Mouse (Mus musculus) heart, postnatal 0 days (tissue): ENCODE data around the gene 9430015G10Rik. TPM values are rescaled to one million over a fixed set of nuclear protein-coding genes. Genes with fewer than 3 reads are reported as not detected.

Experiments
- ATAC-seq: fragments of 200-750 bp; cut with Nextera tagmentation; 2 replicates; pipeline ENCODE4 v1.8.0; 2017; ENCODE audit warnings: low read depth, moderate number of reproducible peaks, moderate library complexity; ENCODE audit not compliant: insufficient read depth
- DNase-seq: peaks from one replicate; pipeline ENCODE4 v3.0.0-alpha.2; 2016; ENCODE audit warnings: low spot score
- H3K27ac ChIP-seq: fragments of 300-500 bp; sonication (generic); 2 replicates; pipeline ENCODE4 v1.5.1; 2014; ENCODE audit warnings: low read depth, mild to moderate bottlenecking
- H3K27me3 ChIP-seq: fragments of 300-500 bp; sonication (generic); 2 replicates; pipeline ENCODE4 v1.6.1; 2014; ENCODE audit warnings: low read length, mixed read lengths; ENCODE audit not compliant: control insufficient read depth, insufficient read depth
- H3K36me3 ChIP-seq: fragments of 300-500 bp; sonication (generic); replicated peaks from 2 replicates; pipeline ENCODE4 v1.6.1; 2014; ENCODE audit warnings: low read length, mixed read lengths; ENCODE audit not compliant: control insufficient read depth, insufficient read depth
- H3K4me1 ChIP-seq: fragments of 300-500 bp; sonication (generic); 2 replicates; pipeline ENCODE4 v1.6.1; 2014; ENCODE audit warnings: antibody characterized with exemption; ENCODE audit not compliant: control insufficient read depth, insufficient read depth
- H3K4me2 ChIP-seq: fragments of 300-500 bp; sonication (generic); 2 replicates; pipeline ENCODE4 v1.6.1; 2014; ENCODE audit warnings: low read depth, mild to moderate bottlenecking, low read length, moderate library complexity
- H3K4me3 ChIP-seq: fragments of 300-500 bp; sonication (generic); 2 replicates; pipeline ENCODE4 v1.5.1; 2014; ENCODE audit warnings: low read depth, low read length
- H3K9ac ChIP-seq: fragments of 300-500 bp; sonication (generic); replicated peaks from 2 replicates; pipeline ENCODE4 v1.6.1; 2014; ENCODE audit warnings: low read depth, low read length, mixed read lengths
- H3K9me3 ChIP-seq: fragments of 300-500 bp; sonication (generic); replicated peaks from 2 replicates; pipeline ENCODE4 v1.6.1; 2016; ENCODE audit warnings: low read length; ENCODE audit not compliant: control insufficient read depth
- CTCF ChIP-seq: IDR thresholded peaks from 2 replicates; pipeline ENCODE4 v1.5.1; 2016; ENCODE audit warnings: antibody characterized with exemption, control low read depth, low read depth
- EP300 ChIP-seq: IDR thresholded peaks from 2 replicates; pipeline ENCODE4 v1.6.1; 2016; ENCODE audit warnings: antibody characterized with exemption, low read depth
- WGBS: fragments of 180-500 bp; shearing (Covaris S2); extraction: QIAGEN DNeasy Blood & Tissue Kit; methylation state at CpG from one replicate; pipeline ENCODE4 v1.1.7; 2014; 5-methylcytosine and 5-hydroxymethylcytosine counted together
- polyA plus RNA-seq: library from polyadenylated mRNA; unstranded; fragments of >200 nt; fragmentation: Nextera tagmentation; extraction: Ambion mirVana; gene quantifications from 2 replicates; pipeline ENCODE4 v1.2.1, GENCODE M21; 2015
- total RNA-seq: library from RNA; depleted of rRNA; stranded (reverse); fragments of >200 nt; gene quantifications from 2 replicates; pipeline ENCODE4 v1.2.3, GENCODE M21; 2014; ENCODE audit warnings: low replicate concordance; rRNA removed

The 9430015G10Rik gene
- total and polyA plus RNA-seq, 2 experiments from 2014 or later, result 3.8 to 6.7 TPM

GRCm38 (mm10) chr4:156154771-156155170 is 45.0 kb downstream of the 9430015G10Rik start:
- no peaks in the 10 kb centered on the region for H3K9me3 ChIP-seq
- ATAC-seq (no peak), DNase-seq (no peak)
- 89% methylated on average over 3 of the region's 3 CpGs for WGBS
- TF ChIP-seq CTCF (no peak), EP300 (no peak)
- no peaks in the 10 kb centered on the region for H3K4me1 ChIP-seq
- no peak overlapping the region for H3K9ac ChIP-seq
- no peak overlapping the region for H3K27ac ChIP-seq
- H3K4me2 ChIP-seq, result no peak overlapping the region
- H3K36me3 ChIP-seq, result no peaks in the 10 kb centered on the region
- no peak overlapping the region for H3K4me3 ChIP-seq
- H3K27me3 ChIP-seq, result no peaks in the 10 kb centered on the region

GRCm38 (mm10) chr4:156166477-156166876 is 56.7 kb downstream of the 9430015G10Rik start:
- H3K4me3 ChIP-seq, result no peak overlapping the region
- peaks cover 91% of the 10 kb centered on the region for H3K36me3 ChIP-seq
- DNase-seq, result no peak
- ATAC-seq, result no peak
- no peak overlapping the region for H3K9ac ChIP-seq
- H3K27ac ChIP-seq, result no peak overlapping the region
- TF ChIP-seq EP300, result no peak
- peak; percentile 13 for TF ChIP-seq CTCF
- WGBS, result 82% methylated on average over 9 of the region's 9 CpGs
- H3K4me1 ChIP-seq, result no peaks in the 10 kb centered on the region
- no peaks in the 10 kb centered on the region for H3K27me3 ChIP-seq
- H3K9me3 ChIP-seq, result peaks cover 11% of the 10 kb centered on the region; the same call in 1 of the 2 replicates
- H3K4me2 ChIP-seq, result no peak overlapping the region

GRCm38 (mm10) chr4:156168611-156169010 is 58.8 kb downstream of the 9430015G10Rik start:
- ATAC-seq, result no peak
- TF ChIP-seq EP300 (no peak), CTCF (no peak)
- H3K36me3 ChIP-seq, result peaks cover 99% of the 10 kb centered on the region
- no peaks in the 10 kb centered on the region for H3K27me3 ChIP-seq
- no peak overlapping the region for H3K9ac ChIP-seq
- H3K4me3 ChIP-seq, result no peak overlapping the region
- no peak overlapping the region for H3K4me2 ChIP-seq
- no peak for DNase-seq
- WGBS, result 91% methylated on average over 8 of the region's 8 CpGs
- H3K4me1 ChIP-seq, result no peaks in the 10 kb centered on the region
- no peak overlapping the region for H3K27ac ChIP-seq
- H3K9me3 ChIP-seq, result no peaks in the 10 kb centered on the region

GRCm38 (mm10) chr4:156169129-156169528 is 59.3 kb downstream of the 9430015G10Rik start:
- Histone ChIP-seq H3K4me3 (no peak overlapping the region), H3K36me3 (peaks cover 99% of the 10 kb centered on the region), H3K4me2 (no peak overlapping the region), H3K9me3 (no peaks in the 10 kb centered on the region), H3K9ac (no peak overlapping the region), H3K4me1 (no peaks in the 10 kb centered on the region), H3K27ac (no peak overlapping the region), H3K27me3 (no peaks in the 10 kb centered on the region)
- DNase-seq, result no peak
- WGBS, result 91% methylated on average over 10 of the region's 10 CpGs
- no peak for TF ChIP-seq CTCF
- no peak for TF ChIP-seq EP300
- ATAC-seq, result no peak

GRCm38 (mm10) chr4:156171828-156172227 is 62.0 kb downstream of the 9430015G10Rik start:
- no peak overlapping the region for H3K9ac ChIP-seq
- no peak for TF ChIP-seq CTCF
- no peak for TF ChIP-seq EP300

More at GRCm38 (mm10) chr4:156171828-156172227, 62.0 kb downstream of the 9430015G10Rik start:
- Histone ChIP-seq H3K27ac (no peak overlapping the region), H3K4me3 (no peak overlapping the region), H3K27me3 (no peaks in the 10 kb centered on the region), H3K4me2 (no peak overlapping the region), H3K9me3 (no peaks in the 10 kb centered on the region), H3K4me1 (no peaks in the 10 kb centered on the region), H3K36me3 (peaks cover 99% of the 10 kb centered on the region)
- 83% methylated on average over 11 of the region's 11 CpGs for WGBS
- ATAC-seq (peak; percentile 52), DNase-seq (no peak)

Other genes with a start within 250 kb of the 9430015G10Rik start
- gene Tas1r3, start 246.6 kb upstream of the 9430015G10Rik start, total RNA-seq, result 0.11 and 0.19 TPM in 2 replicates
- gene Tas1r3, start 246.6 kb upstream of the 9430015G10Rik start, polyA plus RNA-seq, result 0.04 and 0.05 TPM in 2 replicates
- gene Cptp, start 240.5 kb upstream of the 9430015G10Rik start, total RNA-seq, result 9.8 and 11.8 TPM in 2 replicates
- gene Cptp, start 240.5 kb upstream of the 9430015G10Rik start, polyA plus RNA-seq, result 7.0 and 7.2 TPM in 2 replicates
- 19.0 and 25.1 TPM in 2 replicates for gene Ints11, start 240.4 kb upstream of the 9430015G10Rik start, total RNA-seq
- gene Ints11, start 240.4 kb upstream of the 9430015G10Rik start, polyA plus RNA-seq, result 20.0 and 21.6 TPM in 2 replicates
- 31.3 and 33.9 TPM in 2 replicates for gene Pusl1, start 218.2 kb upstream of the 9430015G10Rik start, total RNA-seq
- gene Pusl1, start 218.2 kb upstream of the 9430015G10Rik start, polyA plus RNA-seq, result 20.1 and 22.3 TPM in 2 replicates
- gene Acap3, start 218.2 kb upstream of the 9430015G10Rik start, total RNA-seq, result 16.3 and 31.2 TPM in 2 replicates
- 5.8 and 6.4 TPM in 2 replicates for gene Acap3, start 218.2 kb upstream of the 9430015G10Rik start, polyA plus RNA-seq
- 46.4 and 46.8 TPM in 2 replicates for gene Ube2j2, start 166.2 kb upstream of the 9430015G10Rik start, total RNA-seq
- gene Ube2j2, start 166.2 kb upstream of the 9430015G10Rik start, polyA plus RNA-seq, result 63.3 and 66.9 TPM in 2 replicates
- gene C1qtnf12, start 147.7 kb upstream of the 9430015G10Rik start, total RNA-seq, result 42.5 and 51.4 TPM in 2 replicates
- gene C1qtnf12, start 147.7 kb upstream of the 9430015G10Rik start, polyA plus RNA-seq, result 20.5 and 20.8 TPM in 2 replicates
- 3.9 and 11.2 TPM in 2 replicates for gene B3galt6, start 117.3 kb upstream of the 9430015G10Rik start, total RNA-seq
- 5.0 and 5.7 TPM in 2 replicates for gene B3galt6, start 117.3 kb upstream of the 9430015G10Rik start, polyA plus RNA-seq
- gene Sdf4, start 117.1 kb upstream of the 9430015G10Rik start, total RNA-seq, result 88.4 and 114 TPM in 2 replicates
- gene Sdf4, start 117.1 kb upstream of the 9430015G10Rik start, polyA plus RNA-seq, result 102 and 105 TPM in 2 replicates
- not detected in 2 replicates for gene Tnfrsf4, start 96.1 kb upstream of the 9430015G10Rik start, total RNA-seq
- 0.26 and 0.31 TPM in 2 replicates for gene Tnfrsf4, start 96.1 kb upstream of the 9430015G10Rik start, polyA plus RNA-seq
- gene Tnfrsf18, start 83.8 kb upstream of the 9430015G10Rik start, total RNA-seq, result 2.2 TPM in 1 of 2 replicates, not detected in the other
- 0.88 and 1.00 TPM in 2 replicates for gene Tnfrsf18, start 83.8 kb upstream of the 9430015G10Rik start, polyA plus RNA-seq
- gene Ttll10, start 50.6 kb upstream of the 9430015G10Rik start, total RNA-seq, result not detected in 2 replicates
- gene Ttll10, start 50.6 kb upstream of the 9430015G10Rik start, polyA plus RNA-seq, result 0.08 TPM in 1 of 2 replicates, not detected in the other
- not detected in 2 replicates for gene Rnf223, start 20.5 kb downstream of the 9430015G10Rik start, total RNA-seq
- gene Rnf223, start 20.5 kb downstream of the 9430015G10Rik start, polyA plus RNA-seq, result not detected in 2 replicates
- 94.4 and 109 TPM in 2 replicates for gene Agrn, start 87.5 kb downstream of the 9430015G10Rik start, total RNA-seq
- 18.5 and 20.1 TPM in 2 replicates for gene Agrn, start 87.5 kb downstream of the 9430015G10Rik start, polyA plus RNA-seq
- gene Isg15, start 90.8 kb downstream of the 9430015G10Rik start, total RNA-seq, result 7.5 and 19.9 TPM in 2 replicates
- gene Isg15, start 90.8 kb downstream of the 9430015G10Rik start, polyA plus RNA-seq, result 4.5 and 7.0 TPM in 2 replicates
- 5.9 and 6.0 TPM in 2 replicates for gene AW011738, start 93.3 kb downstream of the 9430015G10Rik start, total RNA-seq
- gene AW011738, start 93.3 kb downstream of the 9430015G10Rik start, polyA plus RNA-seq, result 3.2 and 3.4 TPM in 2 replicates
- gene Perm1, start 105.9 kb downstream of the 9430015G10Rik start, total RNA-seq, result 57.5 and 68.3 TPM in 2 replicates
- 35.9 and 42.9 TPM in 2 replicates for gene Perm1, start 105.9 kb downstream of the 9430015G10Rik start, polyA plus RNA-seq
- 15.3 and 21.9 TPM in 2 replicates for gene Plekhn1, start 124.9 kb downstream of the 9430015G10Rik start, total RNA-seq
- 5.9 and 6.0 TPM in 2 replicates for gene Plekhn1, start 124.9 kb downstream of the 9430015G10Rik start, polyA plus RNA-seq
- 34.5 and 46.4 TPM in 2 replicates for gene Noc2l, start 126.0 kb downstream of the 9430015G10Rik start, total RNA-seq
- 15.8 and 17.2 TPM in 2 replicates for gene Noc2l, start 126.0 kb downstream of the 9430015G10Rik start, polyA plus RNA-seq
- 0.95 TPM in 1 of 2 replicates, not detected in the other for gene Samd11, start 145.7 kb downstream of the 9430015G10Rik start, total RNA-seq
- gene Samd11, start 145.7 kb downstream of the 9430015G10Rik start, polyA plus RNA-seq, result 0.16 and 0.19 TPM in 2 replicates
- gene Vmn2r-ps159, start 221.1 kb downstream of the 9430015G10Rik start, total RNA-seq, result not detected in 2 replicates
- gene Vmn2r-ps159, start 221.1 kb downstream of the 9430015G10Rik start, polyA plus RNA-seq, result not detected in 2 replicates